Mouse (Mus musculus) MEL (cell line): ENCODE measurements around the gene Erg. TPM values are rescaled to one million over a fixed set of nuclear protein-coding genes. Genes with fewer than 3 reads are reported as not detected.

Experiments used
- DNase-seq: peaks from one replicate; pipeline ENCODE4 v3.0.0; 2011; ENCODE audit warnings: low read depth, low spot score
- H3K27ac ChIP-seq: 2 replicates; pipeline ENCODE4 v1.5.1; 2012; ENCODE audit warnings: low read depth, mild to moderate bottlenecking, control low read depth, low read length, moderate library complexity; ENCODE audit not compliant: control insufficient read depth
- H3K27me3 ChIP-seq, 2 experiments: fragments of 150-350 bp in 1 of 2; sonication (generic) in 1 of 2; 2 replicates each; pipeline ENCODE4 v1.6.1; 2012; ENCODE audit warnings: low read length in 2 of 2, mild to moderate bottlenecking in 2 of 2, improper control_type of control experiment in 1 of 2, moderate library complexity in 1 of 2; ENCODE audit not compliant: insufficient read depth in 2 of 2, control insufficient read depth in 1 of 2
- H3K36me3 ChIP-seq, 2 experiments: 2 replicates each; pipeline ENCODE4 v1.6.1; 2012 to 2014; ENCODE audit warnings: low read length in 2 of 2, improper control_type of control experiment in 1 of 2, inconsistent platforms in 1 of 2, mild to moderate bottlenecking in 1 of 2; ENCODE audit not compliant: insufficient read depth in 2 of 2, control insufficient read depth in 1 of 2
- H3K4me1 ChIP-seq, 2 experiments: fragments of 150-350 bp in 1 of 2; sonication (generic) in 1 of 2; 2 replicates each; pipeline ENCODE4 v1.6.1; 2012; ENCODE audit warnings: low read length in 2 of 2, improper control_type of control experiment in 1 of 2, mild to moderate bottlenecking in 1 of 2; ENCODE audit not compliant: insufficient read depth in 2 of 2, control insufficient read depth in 1 of 2
- H3K4me3 ChIP-seq, 2 experiments: fragments of 150-350 bp in 1 of 2; sonication (generic) in 1 of 2; 2 replicates each; pipeline ENCODE4 v1.5.1; 2012; ENCODE audit warnings: low read depth in 2 of 2, low read length in 2 of 2, mild to moderate bottlenecking in 2 of 2, moderate library complexity in 2 of 2, control low read depth in 1 of 2, improper control_type of control experiment in 1 of 2; ENCODE audit not compliant: control insufficient read depth in 1 of 2, insufficient read depth in 1 of 2
- H3K79me2 ChIP-seq: 2 replicates; pipeline ENCODE4 v1.6.1; 2012; ENCODE audit warnings: mild to moderate bottlenecking, low read length, moderate library complexity; ENCODE audit not compliant: control insufficient read depth, poor library complexity, insufficient read depth
- H3K9ac ChIP-seq: 2 replicates; pipeline ENCODE4 v1.6.1; 2012; ENCODE audit warnings: low read depth, mild to moderate bottlenecking, control low read depth, low read length, moderate library complexity; ENCODE audit not compliant: control insufficient read depth, poor library complexity, severe bottlenecking
- H3K9me3 ChIP-seq: fragments of 150-350 bp; sonication (generic); replicated peaks from 2 replicates; pipeline ENCODE4 v1.6.1; 2012; ENCODE audit warnings: mild to moderate bottlenecking, low read length, improper control_type of control experiment, moderate library complexity; ENCODE audit not compliant: insufficient read depth
- BHLHE40 ChIP-seq: IDR thresholded peaks from 2 replicates; pipeline ENCODE4 v1.6.1; 2012; ENCODE audit warnings: low read depth, mild to moderate bottlenecking, inconsistent platforms, low read length, improper control_type of control experiment, borderline replicate concordance
- CHD1 ChIP-seq: IDR thresholded peaks from 2 replicates; pipeline ENCODE4 v1.6.1; 2012; ENCODE audit warnings: low read depth, mild to moderate bottlenecking, inconsistent platforms, low read length, improper control_type of control experiment
- CHD2 ChIP-seq: IDR thresholded peaks from 2 replicates; pipeline ENCODE4 v1.6.1; 2011; ENCODE audit warnings: low read length, improper control_type of control experiment
- ELF1 ChIP-seq: IDR thresholded peaks from 2 replicates; pipeline ENCODE4 v1.6.1; 2014; ENCODE audit warnings: low read depth, mild to moderate bottlenecking, inconsistent platforms, low read length, improper control_type of control experiment, moderate library complexity
- ETS1 ChIP-seq: IDR thresholded peaks from 2 replicates; pipeline ENCODE4 v1.6.1; 2012; ENCODE audit warnings: low read depth, mild to moderate bottlenecking, inconsistent platforms, low read length, improper control_type of control experiment, moderate library complexity
- GABPA ChIP-seq: IDR thresholded peaks from 2 replicates; pipeline ENCODE4 v1.6.1; 2012; ENCODE audit warnings: low read depth, mild to moderate bottlenecking, inconsistent platforms, low read length, improper control_type of control experiment, moderate library complexity
- GATA1 ChIP-seq: IDR thresholded peaks from 2 replicates; pipeline ENCODE4 v1.6.1; 2011; ENCODE audit warnings: low read depth, low read length, improper control_type of control experiment
- HCFC1 ChIP-seq: IDR thresholded peaks from 2 replicates; pipeline ENCODE4 v1.6.1; 2012; ENCODE audit warnings: low read depth, mild to moderate bottlenecking, inconsistent platforms, low read length, improper control_type of control experiment, moderate library complexity
- KAT2A ChIP-seq: conservative IDR thresholded peaks from 2 replicates; pipeline ENCODE4 v1.6.1; 2012; ENCODE audit warnings: low read depth, low read length, improper control_type of control experiment, inconsistent platforms
- MAFK ChIP-seq: IDR thresholded peaks from 2 replicates; pipeline ENCODE4 v1.6.1; 2011; ENCODE audit warnings: low read depth, mild to moderate bottlenecking, low read length, improper control_type of control experiment, borderline replicate concordance
- MXI1 ChIP-seq: IDR thresholded peaks from 2 replicates; pipeline ENCODE4 v1.6.1; 2011; ENCODE audit warnings: mild to moderate bottlenecking, low read depth, low read length, improper control_type of control experiment
- POLR2AphosphoS2 ChIP-seq: IDR thresholded peaks from 2 replicates; pipeline ENCODE4 v1.6.1; 2011; ENCODE audit warnings: low read length, improper control_type of control experiment
- RAD21 ChIP-seq: IDR thresholded peaks from 2 replicates; pipeline ENCODE4 v1.6.1; 2011; ENCODE audit warnings: mild to moderate bottlenecking, low read depth, low read length, improper control_type of control experiment
- RCOR1 ChIP-seq: IDR thresholded peaks from 2 replicates; pipeline ENCODE4 v1.6.1; 2012; ENCODE audit warnings: low read depth, mild to moderate bottlenecking, inconsistent platforms, low read length, improper control_type of control experiment
- SIN3A ChIP-seq: IDR thresholded peaks from 2 replicates; pipeline ENCODE4 v1.6.1; 2012; ENCODE audit warnings: low read length, improper control_type of control experiment, inconsistent platforms
- TAL1 ChIP-seq: IDR thresholded peaks from 2 replicates; pipeline ENCODE4 v1.6.1; 2012; ENCODE audit warnings: mild to moderate bottlenecking, inconsistent platforms, low read length, moderate library complexity, mixed read lengths
- TBP ChIP-seq: IDR thresholded peaks from 2 replicates; pipeline ENCODE4 v1.8.0; 2011; ENCODE audit warnings: low read depth, low read length, improper control_type of control experiment
- USF2 ChIP-seq, 2 experiments: IDR thresholded peaks; 2 replicates each; pipeline ENCODE4 v1.6.1; 2011 to 2012; ENCODE audit warnings: improper control_type of control experiment in 2 of 2, low read length in 2 of 2, borderline replicate concordance in 1 of 2, inconsistent platforms in 1 of 2, low read depth in 1 of 2, mild to moderate bottlenecking in 1 of 2; ENCODE audit not compliant: insufficient read depth in 1 of 2
- ZC3H11A ChIP-seq: IDR thresholded peaks from 2 replicates; pipeline ENCODE4 v1.6.1; 2012; ENCODE audit warnings: low read depth, mild to moderate bottlenecking, inconsistent platforms, low read length, improper control_type of control experiment
- ZKSCAN1 ChIP-seq: IDR thresholded peaks from 2 replicates; pipeline ENCODE4 v1.6.1; 2012; ENCODE audit warnings: low read depth, mild to moderate bottlenecking, inconsistent platforms, low read length, improper control_type of control experiment, moderate library complexity
- polyA plus RNA-seq, 2 experiments: library from polyadenylated mRNA; stranded (reverse) in 1 of 2; unstranded in 1 of 2; fragments of >175 nt in 1 of 2; fragments of >200 nt in 1 of 2; gene quantifications; 2 replicates each; pipeline versions ENCODE4 v1.2.1 to v1.2.4; 2012; ENCODE audit warnings: low replicate concordance in 2 of 2, low read depth in 1 of 2; ENCODE audit not compliant: insufficient read length in 2 of 2, insufficient read depth in 1 of 2, missing spikeins in 1 of 2
- total RNA-seq: library from RNA; depleted of rRNA; stranded (reverse); fragments of 300-350 nt; gene quantifications from 2 replicates; pipeline ENCODE4 v1.2.3, GENCODE M21; 2012

Erg gene
- total and polyA plus RNA-seq, 3 experiments, result 0.11 to 0.27 TPM; not detected in 1

DNA sequence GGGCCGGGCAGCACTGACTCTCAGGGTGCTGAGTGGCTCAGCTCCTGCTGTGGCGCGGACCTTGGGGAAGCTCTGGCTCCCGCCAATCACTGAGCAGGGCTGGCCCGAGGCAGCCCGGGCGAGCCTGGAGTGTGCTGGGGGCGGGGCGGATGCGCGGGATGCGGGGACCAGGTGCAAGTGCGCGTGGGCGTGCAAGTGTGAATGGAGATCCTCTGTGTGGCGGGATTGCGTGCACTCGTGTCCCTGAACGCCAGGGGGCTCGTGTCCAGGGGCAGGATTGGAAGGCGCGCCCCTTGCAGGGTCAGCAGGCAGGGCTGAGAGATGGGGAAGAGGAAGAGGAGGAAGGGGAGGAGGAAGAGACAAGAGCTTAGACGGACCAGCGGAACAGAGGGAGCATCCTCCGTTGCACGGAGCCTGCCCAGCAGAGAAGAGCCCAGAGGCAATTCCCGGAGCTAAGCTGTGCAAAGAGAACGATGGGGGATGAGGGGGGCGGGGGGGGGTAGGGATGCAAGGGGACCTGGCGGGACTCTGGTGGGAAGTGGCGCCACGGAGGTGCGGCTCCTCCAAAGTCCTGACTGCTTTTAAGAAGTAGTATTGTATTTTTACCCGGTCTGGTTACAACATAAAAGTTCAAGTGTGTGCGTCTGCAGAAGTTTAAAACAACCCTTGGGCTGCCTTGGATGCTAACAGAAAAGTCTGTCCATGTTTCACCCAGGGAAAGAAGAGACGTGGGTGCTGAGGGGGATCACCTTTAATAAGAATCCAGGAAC lies 667 bp downstream of the Erg start:
- H3K27me3 ChIP-seq, result peaks cover 0 to 1% of the 10 kb centered on the region in 2 experiments; a peak in 3 of 4 replicates
- H3K27ac ChIP-seq, result no peak overlapping the region
- no peak overlapping the region for H3K9ac ChIP-seq
- H3K9me3 ChIP-seq, result no peaks in the 10 kb centered on the region
- H3K79me2 ChIP-seq, result no peaks in the 10 kb centered on the region
- TF ChIP-seq RAD21 (no peak), USF2 (IDR thresholded peaks at IDR 0.05; ENCODE audit: borderline replicate concordance in 1 of 2, insufficient read depth in 1 of 2, low read depth in 1 of 2, low read length in 2 of 2) (no peak), ELF1 (no peak), MXI1 (no peak), SIN3A (no peak), TBP (no peak), MAFK (no peak), RCOR1 (no peak)
- no peak for DNase-seq
- no peaks in the 10 kb centered on the region for H3K4me1 ChIP-seq
- H3K4me3 ChIP-seq, result no peak overlapping the region
- no peaks in the 10 kb centered on the region for H3K36me3 ChIP-seq

DNA sequence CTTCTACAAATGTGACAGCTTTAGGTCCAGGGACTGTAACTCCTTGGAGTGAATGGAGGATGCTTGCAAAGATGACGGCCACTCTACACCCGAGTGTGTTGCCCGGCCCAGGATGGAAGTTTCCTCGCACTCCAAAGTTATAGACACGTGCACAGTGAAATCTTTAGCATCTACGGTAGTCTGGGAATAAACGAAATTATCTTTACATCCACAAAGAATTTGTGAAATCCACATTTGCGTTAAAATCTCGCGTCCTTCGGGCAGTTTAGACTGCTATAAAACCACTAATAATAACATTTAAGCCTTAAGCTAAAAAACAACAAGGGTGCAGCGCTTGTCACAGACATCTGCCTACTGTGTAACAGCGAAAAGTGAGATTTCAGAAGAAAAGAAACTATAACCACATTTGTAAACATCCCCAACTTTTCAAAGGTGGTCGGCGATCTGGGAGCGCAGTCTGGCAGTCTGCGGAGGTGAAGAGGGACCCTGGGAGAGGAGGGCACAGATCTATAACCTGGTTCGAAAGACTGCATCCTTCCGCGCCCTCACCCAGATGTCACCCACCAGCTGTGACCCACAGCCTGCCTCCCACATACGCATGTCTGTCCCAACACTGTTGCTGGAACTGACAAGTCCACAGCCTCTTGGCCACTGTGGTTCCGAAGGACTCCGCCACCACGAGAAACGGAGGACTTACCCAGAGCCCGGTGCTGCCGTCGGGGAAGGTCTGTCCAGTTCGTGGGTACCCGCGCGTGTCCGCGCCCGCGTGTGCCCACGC lies 1.5 kb downstream of the Erg start:
- TF ChIP-seq MAFK, result no peak
- no peak for TF ChIP-seq TBP
- TF ChIP-seq GATA1, result no peak
- no peak for TF ChIP-seq BHLHE40
- no peak for TF ChIP-seq GABPA
- no peak for TF ChIP-seq KAT2A
- no peak for TF ChIP-seq ETS1
- no peak for TF ChIP-seq SIN3A
- no peak for TF ChIP-seq POLR2AphosphoS2
- TF ChIP-seq HCFC1, result no peak
- no peak for TF ChIP-seq CHD1
- TF ChIP-seq ZC3H11A, result no peak
- no peak for TF ChIP-seq CHD2
- no peak for TF ChIP-seq TAL1
- no peak for TF ChIP-seq RCOR1
- no peak for TF ChIP-seq ZKSCAN1
- Histone ChIP-seq H3K9ac (no peak overlapping the region), H3K4me1 (no peaks in the 10 kb centered on the region), H3K9me3 (no peaks in the 10 kb centered on the region), H3K27me3 (peaks cover 0 to 3% of the 10 kb centered on the region in 2 experiments; a peak in 3 of 4 replicates), H3K36me3 (no peaks in the 10 kb centered on the region), H3K27ac (no peak overlapping the region), H3K79me2 (no peaks in the 10 kb centered on the region), H3K4me3 (no peak overlapping the region)
- no peak for DNase-seq
